Mouse (Mus musculus): ENCODE results near the gene Gm5447. TPM values are rescaled to one million over a fixed set of nuclear protein-coding genes. Genes with fewer than 3 reads are reported as not detected.

Gm5447 gene
- polyA plus RNA-seq, 1 experiment from 2014 or later: not detected

- no peak for ATAC-seq (ENCODE audit: low FRiP score)
Observed at GRCm38 (mm10) chr13:30976536-30977084, 2.6 kb downstream of the Gm5447 start.

GRCm38 (mm10) chr13:30978224-30978623 is 4.2 kb downstream of the Gm5447 start:
- DNase-seq (ENCODE audit: low spot score): no peak
- H3K4me2 ChIP-seq (replicated peaks; ENCODE audit: low read depth, low read length): no peak overlapping the region
- no peak overlapping the region for H3K27ac ChIP-seq (ENCODE audit: low read depth, low read length)
- WGBS: 78% methylated on average over 4 of the region's 4 CpGs
- H3K36me3 ChIP-seq (ENCODE audit: control insufficient read depth, insufficient read depth, low read length): no peaks in the 10 kb centered on the region
- H3K9ac ChIP-seq (ENCODE audit: low read depth, low read length): no peak overlapping the region
- no peaks in the 10 kb centered on the region for H3K9me3 ChIP-seq (ENCODE audit: control insufficient read depth, low read length)
- H3K4me1 ChIP-seq (replicated peaks; ENCODE audit: control insufficient read depth, insufficient read depth, low read length): 0 out of 2 replicates have a peak, but pooled peaks cover 2% of the 10 kb centered on the region
- ATAC-seq (ENCODE audit: low FRiP score): no peak
- H3K27me3 ChIP-seq (ENCODE audit: control insufficient read depth, insufficient read depth, low read length): no peaks in the 10 kb centered on the region
- H3K4me3 ChIP-seq (ENCODE audit: low read depth, low read length): no peak overlapping the region

More at GRCm38 (mm10) chr13:30976536-30977084, 2.6 kb downstream of the Gm5447 start:
- Histone ChIP-seq H3K27me3 (ENCODE audit: control insufficient read depth, insufficient read depth, low read length) (no peaks in the 10 kb centered on the region), H3K27ac (ENCODE audit: low read depth, low read length) (no peak overlapping the region), H3K9me3 (ENCODE audit: control insufficient read depth, low read length) (no peaks in the 10 kb centered on the region), H3K4me3 (ENCODE audit: low read depth, low read length) (no peak overlapping the region), H3K4me2 (replicated peaks; ENCODE audit: low read depth, low read length) (no peak overlapping the region), H3K9ac (ENCODE audit: low read depth, low read length) (no peak overlapping the region), H3K36me3 (ENCODE audit: control insufficient read depth, insufficient read depth, low read length) (no peaks in the 10 kb centered on the region), H3K4me1 (replicated peaks; ENCODE audit: control insufficient read depth, insufficient read depth, low read length) (0 out of 2 replicates have a peak, but pooled peaks cover 2% of the 10 kb centered on the region)
- WGBS: 66% methylated on average over 8 of the region's 8 CpGs
- DNase-seq (ENCODE audit: low spot score): no peak

- Histone ChIP-seq H3K4me2 (replicated peaks; ENCODE audit: low read depth, low read length) (no peak overlapping the region), H3K4me1 (replicated peaks; ENCODE audit: control insufficient read depth, insufficient read depth, low read length) (no peaks in the 10 kb centered on the region), H3K9me3 (ENCODE audit: control insufficient read depth, low read length) (no peaks in the 10 kb centered on the region), H3K36me3 (ENCODE audit: control insufficient read depth, insufficient read depth, low read length) (no peaks in the 10 kb centered on the region), H3K27ac (ENCODE audit: low read depth, low read length) (no peak overlapping the region), H3K27me3 (ENCODE audit: control insufficient read depth, insufficient read depth, low read length) (no peaks in the 10 kb centered on the region; the same call in 1 of the 2 replicates), H3K9ac (ENCODE audit: low read depth, low read length) (no peak overlapping the region), H3K4me3 (ENCODE audit: low read depth, low read length) (no peak overlapping the region)
- ATAC-seq (ENCODE audit: low FRiP score) (no peak), DNase-seq (ENCODE audit: low spot score) (peak; percentile 46)
- 64% methylated on average over 1 of the region's 1 CpGs for WGBS
Observed at GRCm38 (mm10) chr13:30981666-30982065, 7.7 kb downstream of the Gm5447 start.

- H3K4me2 ChIP-seq (replicated peaks; ENCODE audit: low read depth, low read length): peak overlapping the region; percentile 60
- ATAC-seq (ENCODE audit: low FRiP score): peak; percentile 6; the same call in 1 of the 2 replicates
- no peaks in the 10 kb centered on the region for H3K36me3 ChIP-seq (ENCODE audit: control insufficient read depth, insufficient read depth, low read length)
- no peaks in the 10 kb centered on the region for H3K4me1 ChIP-seq (replicated peaks; ENCODE audit: control insufficient read depth, insufficient read depth, low read length)
- no peaks in the 10 kb centered on the region; the same call in 1 of the 2 replicates for H3K27me3 ChIP-seq (ENCODE audit: control insufficient read depth, insufficient read depth, low read length)
- no peak overlapping the region; the same call in 1 of the 2 replicates for H3K9ac ChIP-seq (ENCODE audit: low read depth, low read length)
- peak overlapping the region; percentile 29 for H3K4me3 ChIP-seq (ENCODE audit: low read depth, low read length)
- 25% methylated on average over 13 of the region's 13 CpGs for WGBS
- H3K27ac ChIP-seq (ENCODE audit: low read depth, low read length): no peak overlapping the region
- no peaks in the 10 kb centered on the region for H3K9me3 ChIP-seq (ENCODE audit: control insufficient read depth, low read length)
- no peak for DNase-seq (ENCODE audit: low spot score)
Observed at GRCm38 (mm10) chr13:30985275-30985597, 11.2 kb downstream of the Gm5447 start.

- Histone ChIP-seq H3K27me3 (ENCODE audit: control insufficient read depth, insufficient read depth, low read length) (no peaks in the 10 kb centered on the region; the same call in 1 of the 2 replicates), H3K27ac (ENCODE audit: low read depth, low read length) (no peak overlapping the region), H3K36me3 (ENCODE audit: control insufficient read depth, insufficient read depth, low read length) (no peaks in the 10 kb centered on the region), H3K4me2 (replicated peaks; ENCODE audit: low read depth, low read length) (peak overlapping the region; percentile 60), H3K4me1 (replicated peaks; ENCODE audit: control insufficient read depth, insufficient read depth, low read length) (no peaks in the 10 kb centered on the region), H3K9me3 (ENCODE audit: control insufficient read depth, low read length) (no peaks in the 10 kb centered on the region), H3K4me3 (ENCODE audit: low read depth, low read length) (peak overlapping the region; percentile 29), H3K9ac (ENCODE audit: low read depth, low read length) (no peak overlapping the region; the same call in none of the 2 replicates)
- DNase-seq (ENCODE audit: low spot score) (peak; percentile 61), ATAC-seq (ENCODE audit: low FRiP score) (peak; percentile 71)
- 15% methylated on average over 27 of the region's 27 CpGs for WGBS
Observed at GRCm38 (mm10) chr13:30985598-30986466, 11.8 kb downstream of the Gm5447 start.

GRCm38 (mm10) chr13:30986934-30987455 is 13.0 kb downstream of the Gm5447 start:
- no peak overlapping the region for H3K4me2 ChIP-seq (replicated peaks; ENCODE audit: low read depth, low read length)
- 78% methylated on average over 10 of the region's 10 CpGs for WGBS
- ATAC-seq (ENCODE audit: low FRiP score): no peak

GRCm38 (mm10) chr13:30987686-30988085 is 13.7 kb downstream of the Gm5447 start:
- H3K4me1 ChIP-seq (replicated peaks; ENCODE audit: control insufficient read depth, insufficient read depth, low read length): no peaks in the 10 kb centered on the region
- WGBS: 87% methylated on average over 2 of the region's 2 CpGs
- H3K27ac ChIP-seq (ENCODE audit: low read depth, low read length): no peak overlapping the region
- H3K9me3 ChIP-seq (ENCODE audit: control insufficient read depth, low read length): no peaks in the 10 kb centered on the region
- ATAC-seq (ENCODE audit: low FRiP score) (no peak), DNase-seq (ENCODE audit: low spot score) (no peak)
- H3K4me3 ChIP-seq (ENCODE audit: low read depth, low read length): no peak overlapping the region
- no peak overlapping the region for H3K9ac ChIP-seq (ENCODE audit: low read depth, low read length)
- H3K27me3 ChIP-seq (ENCODE audit: control insufficient read depth, insufficient read depth, low read length): no peaks in the 10 kb centered on the region; the same call in 1 of the 2 replicates
- H3K36me3 ChIP-seq (ENCODE audit: control insufficient read depth, insufficient read depth, low read length): no peaks in the 10 kb centered on the region
- no peak overlapping the region for H3K4me2 ChIP-seq (replicated peaks; ENCODE audit: low read depth, low read length)

More at GRCm38 (mm10) chr13:30986934-30987455, 13.0 kb downstream of the Gm5447 start:
- Histone ChIP-seq H3K36me3 (ENCODE audit: control insufficient read depth, insufficient read depth, low read length) (no peaks in the 10 kb centered on the region), H3K9ac (ENCODE audit: low read depth, low read length) (no peak overlapping the region), H3K27ac (ENCODE audit: low read depth, low read length) (no peak overlapping the region), H3K27me3 (ENCODE audit: control insufficient read depth, insufficient read depth, low read length) (no peaks in the 10 kb centered on the region; the same call in 1 of the 2 replicates), H3K4me3 (ENCODE audit: low read depth, low read length) (no peak overlapping the region), H3K9me3 (ENCODE audit: control insufficient read depth, low read length) (no peaks in the 10 kb centered on the region), H3K4me1 (replicated peaks; ENCODE audit: control insufficient read depth, insufficient read depth, low read length) (no peaks in the 10 kb centered on the region)
- no peak for DNase-seq (ENCODE audit: low spot score)

GRCm38 (mm10) chr13:30989710-30990109 is 15.7 kb downstream of the Gm5447 start:
- no peaks in the 10 kb centered on the region for H3K36me3 ChIP-seq (ENCODE audit: control insufficient read depth, insufficient read depth, low read length)
- no peak overlapping the region for H3K9ac ChIP-seq (ENCODE audit: low read depth, low read length)
- no peaks in the 10 kb centered on the region; the same call in 1 of the 2 replicates for H3K27me3 ChIP-seq (ENCODE audit: control insufficient read depth, insufficient read depth, low read length)
- H3K27ac ChIP-seq (ENCODE audit: low read depth, low read length): no peak overlapping the region
- H3K9me3 ChIP-seq (ENCODE audit: control insufficient read depth, low read length): no peaks in the 10 kb centered on the region
- no peak overlapping the region for H3K4me3 ChIP-seq (ENCODE audit: low read depth, low read length)
- no peaks in the 10 kb centered on the region for H3K4me1 ChIP-seq (replicated peaks; ENCODE audit: control insufficient read depth, insufficient read depth, low read length)
- ATAC-seq (ENCODE audit: low FRiP score): no peak
- 83% methylated on average over 10 of the region's 10 CpGs for WGBS
- DNase-seq (ENCODE audit: low spot score): no peak
- H3K4me2 ChIP-seq (replicated peaks; ENCODE audit: low read depth, low read length): no peak overlapping the region

Data from hindbrain, embryonic 11.5 days (tissue).